Mouse (Mus musculus) CD4-positive, CD25-positive, alpha-beta regulatory T cell, adult 4 months (primary cell): ENCODE data around the gene Msi1. TPM values are rescaled to one million over a fixed set of nuclear protein-coding genes. Genes with fewer than 3 reads are reported as not detected.
"Not testable (repeated sequence)": the region's sequence is repeated elsewhere in the genome, so short reads cannot be mapped to it uniquely, and the experiment has no call there.

ENCODE experiments used
- ATAC-seq: one replicate; pipeline ENCODE4 v1.8.0; 2017
- polyA plus RNA-seq, 2 experiments: library from polyadenylated mRNA; unstranded; fragments of 100-300 nt; shearing (Covaris generic); gene quantifications; one replicate each; pipeline ENCODE4 v1.2.1; 2017

Msi1 gene
- polyA plus RNA-seq, 2 experiments from 2014 or later = not detected

- ATAC-seq = no peak
Measured at GRCm38 (mm10) chr5:115434280-115434852, 5.0 kb downstream of the Msi1 start.

- ATAC-seq = no peak
Measured at GRCm38 (mm10) chr5:115434853-115435754, 5.7 kb downstream of the Msi1 start.

GRCm38 (mm10) chr5:115435755-115436379, 6.5 kb downstream of the Msi1 start:
- no peak for ATAC-seq

GRCm38 (mm10) chr5:115436421-115437124, 7.2 kb downstream of the Msi1 start:
- no peak for ATAC-seq

- ATAC-seq = no peak
Measured at GRCm38 (mm10) chr5:115437242-115437944, 8.0 kb downstream of the Msi1 start.

GRCm38 (mm10) chr5:115437945-115438315, 8.5 kb downstream of the Msi1 start:
- no peak for ATAC-seq

GRCm38 (mm10) chr5:115438667-115439066, 9.3 kb downstream of the Msi1 start:
- no peak for ATAC-seq

GRCm38 (mm10) chr5:115441205-115441849, 11.9 kb downstream of the Msi1 start:
- peak; percentile 53 for ATAC-seq

- ATAC-seq = not testable (repeated sequence)
Measured at GRCm38 (mm10) chr5:115442663-115443062, 13.3 kb downstream of the Msi1 start.

GRCm38 (mm10) chr5:115444130-115444529, 14.7 kb downstream of the Msi1 start:
- ATAC-seq = no peak

- no peak for ATAC-seq
Measured at GRCm38 (mm10) chr5:115447108-115447507, 17.7 kb downstream of the Msi1 start.

- ATAC-seq = no peak
Measured at GRCm38 (mm10) chr5:115449247-115449646, 19.8 kb downstream of the Msi1 start.

GRCm38 (mm10) chr5:115450410-115451317, 21.3 kb downstream of the Msi1 start:
- ATAC-seq = no peak

- no peak for ATAC-seq
Measured at GRCm38 (mm10) chr5:115454422-115455090, 25.2 kb downstream of the Msi1 start.

GRCm38 (mm10) chr5:115455838-115456237, 26.4 kb downstream of the Msi1 start:
- no peak for ATAC-seq

GRCm38 (mm10) chr5:115458918-115459317, 29.5 kb downstream of the Msi1 start:
- ATAC-seq = no peak

- no peak for ATAC-seq
Measured at GRCm38 (mm10) chr5:115464408-115465115, 35.2 kb downstream of the Msi1 start.

GRCm38 (mm10) chr5:115465642-115466420, 36.4 kb downstream of the Msi1 start, which contains the start of gene Pla2g1b:
Gene Pla2g1b, plus strand, starts transcription at chr5:115466262.
- ATAC-seq = no peak
